Mouse (Mus musculus) heart, embryonic 10.5 days (tissue): ENCODE measurements around the gene Glis1. TPM values are rescaled to one million over a fixed set of nuclear protein-coding genes. Genes with fewer than 3 reads are reported as not detected.
A peak's percentile ranks its signal among the peaks of the same experiment; 100 is the strongest.

Experiments
- DNase-seq: peaks from one replicate; pipeline ENCODE4 v3.0.0-alpha.2; 2017; ENCODE audit warnings: low spot score
- H3K27ac ChIP-seq: fragments of 300-500 bp; sonication (generic); 2 replicates; pipeline ENCODE4 v1.5.1; 2016; ENCODE audit warnings: mild to moderate bottlenecking
- H3K27me3 ChIP-seq: fragments of 300-500 bp; sonication (generic); 2 replicates; pipeline ENCODE4 v1.6.1; 2016; ENCODE audit warnings: mild to moderate bottlenecking; ENCODE audit not compliant: poor library complexity, insufficient read depth, severe bottlenecking
- H3K36me3 ChIP-seq: fragments of 300-500 bp; sonication (generic); 2 replicates; pipeline ENCODE4 v1.6.1; 2016; ENCODE audit warnings: mild to moderate bottlenecking, moderate library complexity
- H3K4me1 ChIP-seq: fragments of 300-500 bp; sonication (generic); 2 replicates; pipeline ENCODE4 v1.6.1; 2016; ENCODE audit warnings: mild to moderate bottlenecking
- H3K4me3 ChIP-seq: fragments of 300-500 bp; sonication (generic); 2 replicates; pipeline ENCODE4 v1.5.1; 2016; ENCODE audit warnings: mild to moderate bottlenecking, moderate library complexity
- H3K9me3 ChIP-seq: fragments of 300-500 bp; sonication (generic); 2 replicates; pipeline ENCODE4 v1.6.1; 2016; ENCODE audit warnings: mild to moderate bottlenecking, moderate library complexity
- WGBS: fragments of 180-500 bp; shearing (Covaris S2); methylation state at CpG from one replicate; pipeline ENCODE4 v1.1.7; 2016; 5-methylcytosine and 5-hydroxymethylcytosine counted together
- polyA plus RNA-seq: library from polyadenylated mRNA; unstranded; fragments of >200 nt; fragmentation: Nextera tagmentation; extraction: Ambion mirVana; gene quantifications from 2 replicates; pipeline ENCODE4 v1.2.1, GENCODE M21; 2016

Glis1 gene
- polyA plus RNA-seq, 1 experiment from 2014 or later: 2.0 TPM

GRCm38 (mm10) chr4:107435238-107435946, 1.0 kb downstream of the Glis1 start:
- Histone ChIP-seq H3K27ac (no peak overlapping the region), H3K36me3 (no peaks in the 10 kb centered on the region), H3K4me1 (peaks cover 22% of the 10 kb centered on the region), H3K4me3 (peak overlapping the region; percentile 76), H3K9me3 (no peaks in the 10 kb centered on the region), H3K27me3 (peaks cover 83% of the 10 kb centered on the region)
- no peak for DNase-seq
- WGBS: 2% methylated on average over 47 of the region's 47 CpGs

- H3K4me3 ChIP-seq: no peak overlapping the region
- DNase-seq: no peak
- H3K9me3 ChIP-seq: no peaks in the 10 kb centered on the region
- H3K36me3 ChIP-seq: no peaks in the 10 kb centered on the region
- peaks cover 94% of the 10 kb centered on the region for H3K27me3 ChIP-seq
- H3K27ac ChIP-seq: no peak overlapping the region
- 87% methylated on average over 7 of the region's 7 CpGs for WGBS
- H3K4me1 ChIP-seq: peaks cover 26% of the 10 kb centered on the region
Measured at GRCm38 (mm10) chr4:107436476-107436875, 2.1 kb downstream of the Glis1 start.

GRCm38 (mm10) chr4:107438741-107439140, 4.3 kb downstream of the Glis1 start:
- no peaks in the 10 kb centered on the region for H3K36me3 ChIP-seq
- peaks cover 98% of the 10 kb centered on the region for H3K27me3 ChIP-seq
- peaks cover 29% of the 10 kb centered on the region for H3K4me1 ChIP-seq
- H3K9me3 ChIP-seq: no peaks in the 10 kb centered on the region
- no peak overlapping the region for H3K27ac ChIP-seq
- H3K4me3 ChIP-seq: no peak overlapping the region
- no peak for DNase-seq
- WGBS: 91% methylated on average over 8 of the region's 8 CpGs

- Histone ChIP-seq H3K4me3 (peak overlapping the region; percentile 51), H3K36me3 (no peaks in the 10 kb centered on the region), H3K27ac (0 out of 2 replicates have a peak overlapping the region, but pooled peaks have one; percentile 13), H3K9me3 (no peaks in the 10 kb centered on the region), H3K27me3 (peaks cover 97% of the 10 kb centered on the region), H3K4me1 (peaks cover 17% of the 10 kb centered on the region; the same call in 1 of the 2 replicates)
- WGBS: 16% methylated on average over 13 of the region's 13 CpGs
- no peak for DNase-seq
Measured at GRCm38 (mm10) chr4:107440306-107440705, 5.9 kb downstream of the Glis1 start.

- 76% methylated on average over 11 of the region's 11 CpGs for WGBS
- Histone ChIP-seq H3K9me3 (no peaks in the 10 kb centered on the region), H3K27me3 (peaks cover 93% of the 10 kb centered on the region)
Measured at GRCm38 (mm10) chr4:107442288-107442687, 7.9 kb downstream of the Glis1 start.

GRCm38 (mm10) chr4:107442891-107443483, 8.6 kb downstream of the Glis1 start:
- Histone ChIP-seq H3K4me1 (peaks cover 14% of the 10 kb centered on the region; the same call in 1 of the 2 replicates), H3K27me3 (peaks cover 86% of the 10 kb centered on the region), H3K9me3 (no peaks in the 10 kb centered on the region), H3K27ac (no peak overlapping the region), H3K36me3 (no peaks in the 10 kb centered on the region), H3K4me3 (no peak overlapping the region)
- 59% methylated on average over 16 of the region's 16 CpGs for WGBS
- DNase-seq: no peak

More at GRCm38 (mm10) chr4:107442288-107442687, 7.9 kb downstream of the Glis1 start:
- Histone ChIP-seq H3K4me1 (peaks cover 14% of the 10 kb centered on the region; the same call in 1 of the 2 replicates), H3K27ac (no peak overlapping the region), H3K36me3 (no peaks in the 10 kb centered on the region), H3K4me3 (no peak overlapping the region)
- DNase-seq: no peak

- WGBS: 58% methylated on average over 11 of the region's 11 CpGs
- Histone ChIP-seq H3K4me1 (peaks cover 14% of the 10 kb centered on the region; the same call in 1 of the 2 replicates), H3K4me3 (no peak overlapping the region), H3K27me3 (peaks cover 79% of the 10 kb centered on the region), H3K9me3 (no peaks in the 10 kb centered on the region), H3K36me3 (no peaks in the 10 kb centered on the region), H3K27ac (no peak overlapping the region)
- DNase-seq: no peak
Measured at GRCm38 (mm10) chr4:107443621-107444020, 9.2 kb downstream of the Glis1 start.

- no peaks in the 10 kb centered on the region for H3K36me3 ChIP-seq
- H3K27me3 ChIP-seq: peaks cover 50% of the 10 kb centered on the region
- WGBS: 85% methylated on average over 6 of the region's 6 CpGs
- DNase-seq: no peak
- no peaks in the 10 kb centered on the region for H3K9me3 ChIP-seq
- H3K4me3 ChIP-seq: no peak overlapping the region
- no peak overlapping the region for H3K27ac ChIP-seq
- H3K4me1 ChIP-seq: peaks cover 14% of the 10 kb centered on the region
Measured at GRCm38 (mm10) chr4:107448481-107448880, 14.1 kb downstream of the Glis1 start.

GRCm38 (mm10) chr4:107449519-107449918, 15.1 kb downstream of the Glis1 start:
- WGBS: 70% methylated on average over 13 of the region's 13 CpGs
- DNase-seq: no peak
- no peak overlapping the region for H3K27ac ChIP-seq
- peaks cover 14% of the 10 kb centered on the region for H3K4me1 ChIP-seq
- H3K4me3 ChIP-seq: no peak overlapping the region
- no peaks in the 10 kb centered on the region for H3K36me3 ChIP-seq
- no peaks in the 10 kb centered on the region for H3K9me3 ChIP-seq
- peaks cover 40% of the 10 kb centered on the region for H3K27me3 ChIP-seq

GRCm38 (mm10) chr4:107452266-107453015, 18.1 kb downstream of the Glis1 start:
- no peaks in the 10 kb centered on the region for H3K9me3 ChIP-seq

GRCm38 (mm10) chr4:107453141-107453984, 19.0 kb downstream of the Glis1 start:
- WGBS: 63% methylated on average over 16 of the region's 16 CpGs
- Histone ChIP-seq H3K9me3 (no peaks in the 10 kb centered on the region), H3K36me3 (no peaks in the 10 kb centered on the region), H3K27ac (peak overlapping the region; percentile 6; the same call in 1 of the 2 replicates), H3K27me3 (peaks cover 21% of the 10 kb centered on the region; the same call in 1 of the 2 replicates), H3K4me3 (no peak overlapping the region), H3K4me1 (peaks cover 17% of the 10 kb centered on the region)
- no peak for DNase-seq

More at GRCm38 (mm10) chr4:107452266-107453015, 18.1 kb downstream of the Glis1 start:
- H3K4me1 ChIP-seq: peaks cover 10% of the 10 kb centered on the region
- 63% methylated on average over 18 of the region's 18 CpGs for WGBS
- H3K4me3 ChIP-seq: no peak overlapping the region
- H3K27me3 ChIP-seq: peaks cover 21% of the 10 kb centered on the region; the same call in 1 of the 2 replicates
- no peak overlapping the region for H3K27ac ChIP-seq
- DNase-seq: no peak
- no peaks in the 10 kb centered on the region for H3K36me3 ChIP-seq

GRCm38 (mm10) chr4:107457602-107458001, 23.2 kb downstream of the Glis1 start:
- WGBS: 51% methylated on average over 12 of the region's 12 CpGs
- H3K27ac ChIP-seq: peak overlapping the region; percentile 44
- H3K4me1 ChIP-seq: peaks cover 23% of the 10 kb centered on the region
- H3K9me3 ChIP-seq: no peaks in the 10 kb centered on the region
- H3K4me3 ChIP-seq: no peak overlapping the region
- peaks cover 22% of the 10 kb centered on the region; the same call in 1 of the 2 replicates for H3K27me3 ChIP-seq
- no peaks in the 10 kb centered on the region for H3K36me3 ChIP-seq
- DNase-seq: no peak
